Mouse (Mus musculus) olfactory bulb, adult 2 months (tissue): ENCODE data around the gene Pld5.

Experiments
- CTCF ChIP-seq: fragments of 200-500 bp; IDR thresholded peaks from 2 replicates; pipeline ENCODE4 v1.5.1; 2012; ENCODE audit warnings: low read depth, mild to moderate bottlenecking, low read length, moderate library complexity; ENCODE audit not compliant: insufficient read depth
- POLR2A ChIP-seq: fragments of 200-500 bp; IDR thresholded peaks from 2 replicates; pipeline ENCODE4 v1.6.1; 2012; ENCODE audit warnings: mild to moderate bottlenecking, low read depth, low read length, moderate library complexity; ENCODE audit not compliant: insufficient read depth

DNA sequence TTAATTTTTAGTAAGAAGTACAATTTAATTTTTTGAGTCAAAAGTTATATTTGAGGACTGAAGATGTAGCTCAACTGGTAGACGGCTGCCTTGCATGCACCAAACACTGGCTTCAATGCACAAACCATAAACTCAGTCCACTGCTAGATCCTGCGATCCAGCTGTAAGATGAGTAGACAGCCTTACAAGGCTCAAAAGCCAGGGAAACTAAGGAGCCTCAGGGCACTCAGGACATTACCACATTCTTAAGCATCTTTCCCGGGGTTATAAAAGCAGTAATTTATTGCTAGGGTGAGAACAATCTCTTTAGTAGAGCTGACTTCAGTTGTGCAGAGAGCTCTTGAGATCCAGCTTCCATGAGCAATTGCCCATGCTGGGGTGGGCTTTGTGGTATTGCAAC, 35.1 kb upstream of the Pld5 start:
- TF ChIP-seq CTCF (no peak), POLR2A (no peak)
